ENCODE assay signal across 13 mouse cellular contexts in genomic region chr3:146780241-146780640, GRCm38 (mm10).
"Had no signal": no experiment of that assay in that cellular context is flagged by ENCODE, and none has a peak within 500 bp of the region (broad histone marks: within the 10 kb centered on the region; RNA-seq: fewer than 3 reads in every experiment).

No protein-coding gene starts in this region.

- H3K36me3 ChIP-seq: limb, embryonic 10.5 days; liver, embryonic 12.5 days; lung, embryonic 15.5 days; midbrain, embryonic 10.5 days had no signal

- H3K27me3 ChIP-seq: liver, embryonic 12.5 days; lung, embryonic 15.5 days had no signal

- ATAC-seq: intestine, postnatal 0 days; liver, embryonic 12.5 days had no signal

- H3K4me3 ChIP-seq: left cerebral cortex, adult 2 months; limb, embryonic 10.5 days; midbrain, embryonic 10.5 days had no signal

- H3K27ac ChIP-seq: left cerebral cortex, adult 2 months; stomach, postnatal 0 days had no signal

- H3K9ac ChIP-seq: lung, embryonic 15.5 days had no signal

- H3K9me3 ChIP-seq: limb, embryonic 10.5 days; liver, embryonic 12.5 days; lung, embryonic 15.5 days; midbrain, embryonic 10.5 days had no signal

- DNase-seq: kidney, adult 8-10 months; kidney, postnatal 25 days; lung, postnatal 14 days; midbrain, embryonic 14.5 days; right cerebral cortex, postnatal 14 days; thymus, postnatal 4 days had no signal
